Mouse (Mus musculus): ENCODE data around the gene Ripor2.

DNA sequence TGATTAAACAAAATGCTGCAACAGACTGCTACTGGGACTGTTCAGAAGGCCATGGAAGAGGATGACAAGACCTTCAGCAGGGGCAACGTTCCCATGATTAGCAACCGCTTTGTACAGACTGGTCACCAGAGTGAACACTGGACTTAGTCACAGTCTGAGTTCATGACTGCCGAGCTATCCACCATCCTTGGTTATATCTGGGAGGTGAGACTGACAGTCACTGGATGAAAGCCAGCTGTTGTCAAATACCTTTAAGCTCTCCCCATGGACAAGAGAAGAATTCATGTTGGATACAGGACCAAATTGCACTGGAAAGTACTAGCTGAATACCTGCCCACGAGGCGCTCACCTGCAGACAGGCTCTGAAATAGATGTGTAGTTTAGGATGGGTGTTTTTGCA, 2.4 kb downstream of the Ripor2 start:
- TF ChIP-seq CTCF (IDR thresholded peaks at IDR 0.05; ENCODE audit: low read depth) (no peak), EP300 (IDR thresholded peaks at IDR 0.05; ENCODE audit: low read depth) (no peak)
